Mouse (Mus musculus) small intestine, adult 2 months (tissue): Measurements from ENCODE around the gene Pde4a. TPM values are rescaled to one million over a fixed set of nuclear protein-coding genes. Genes with fewer than 3 reads are reported as not detected.
A peak's percentile ranks its signal among the peaks of the same experiment; 100 is the strongest.
"Not testable (repeated sequence)": the region's sequence is repeated elsewhere in the genome, so short reads cannot be mapped to it uniquely, and the experiment has no call there.

Source experiments
- H3K27ac ChIP-seq: fragments of 200-500 bp; 2 replicates; pipeline ENCODE4 v1.5.1; 2012; ENCODE audit warnings: low read depth, low read length, control low read depth, inconsistent platforms; ENCODE audit not compliant: insufficient read depth
- H3K27me3 ChIP-seq: fragments of 200-500 bp; 2 replicates; pipeline ENCODE4 v1.6.1; 2012; ENCODE audit warnings: mild to moderate bottlenecking, moderate library complexity, low read length, inconsistent platforms; ENCODE audit not compliant: control insufficient read depth, insufficient read depth
- H3K36me3 ChIP-seq: fragments of 200-500 bp; 2 replicates; pipeline ENCODE4 v1.6.1; 2012; ENCODE audit warnings: mild to moderate bottlenecking, low read length, control low read depth, inconsistent platforms; ENCODE audit not compliant: control insufficient read depth, insufficient read depth
- H3K4me1 ChIP-seq: fragments of 200-500 bp; 2 replicates; pipeline ENCODE4 v1.6.1; 2012; ENCODE audit warnings: low read length, inconsistent platforms, mixed read lengths; ENCODE audit not compliant: control insufficient read depth, insufficient read depth, insufficient read length
- H3K4me3 ChIP-seq: fragments of 200-500 bp; 2 replicates; pipeline ENCODE4 v1.5.1; 2012; ENCODE audit warnings: low read depth, mild to moderate bottlenecking, control low read depth, inconsistent platforms, low read length, moderate library complexity
- CTCF ChIP-seq: fragments of 200-500 bp; IDR thresholded peaks from 2 replicates; pipeline ENCODE4 v1.5.1; 2012; ENCODE audit warnings: low read depth, mild to moderate bottlenecking, control low read depth, inconsistent platforms, low read length, moderate library complexity, mixed read lengths; ENCODE audit not compliant: insufficient replicate concordance, insufficient read length; ENCODE audit errors: extremely low read depth
- POLR2A ChIP-seq: fragments of 200-500 bp; IDR thresholded peaks from 2 replicates; pipeline ENCODE4 v1.6.1; 2012; ENCODE audit warnings: low read depth, mild to moderate bottlenecking, control low read depth, inconsistent platforms, low read length, moderate library complexity
- WGBS: fragments of 180-500 bp; shearing (Covaris S2); methylation state at CpG from one replicate; pipeline ENCODE4 v1.1.7; 2018; 5-methylcytosine and 5-hydroxymethylcytosine counted together
- polyA plus RNA-seq: library from polyadenylated mRNA; depleted of rRNA; stranded (reverse); fragments of >200 nt; gene quantifications from 2 replicates; pipeline ENCODE4 v1.2.3, GENCODE M21; 2012

Pde4a gene
- polyA plus RNA-seq, 1 experiment, result 5.1 TPM

DNA sequence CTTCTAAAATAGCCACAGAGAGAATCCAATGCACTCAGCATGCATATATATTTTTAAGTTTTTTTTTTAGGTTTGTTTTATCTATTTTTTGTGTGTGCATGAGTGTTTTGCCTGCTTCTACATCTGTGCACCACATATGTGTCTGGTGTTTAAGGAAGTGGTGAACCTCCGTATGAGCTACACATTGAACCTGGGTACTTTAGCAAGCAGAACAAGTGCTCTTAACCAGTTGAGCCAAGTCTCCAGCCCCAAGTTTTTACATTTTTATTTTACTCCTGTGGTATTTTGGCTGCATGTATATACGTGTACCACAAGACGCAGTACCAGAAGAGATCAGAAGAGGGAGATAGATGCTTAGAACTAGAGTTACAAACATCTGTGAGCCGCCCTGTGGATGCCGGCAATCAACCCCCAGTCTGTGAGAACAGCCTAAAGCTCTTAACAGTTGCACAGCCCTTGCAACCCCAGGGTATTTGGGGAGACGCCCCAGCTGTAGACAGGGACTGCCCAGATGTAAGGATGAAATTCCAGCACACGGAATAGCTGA, 55.9 kb downstream of the Pde4a start:
- TF ChIP-seq CTCF (peak; percentile 61; the same call in 1 of the 2 replicates), POLR2A (no peak)
- Histone ChIP-seq H3K27ac (0 out of 2 replicates have a peak overlapping the region, but pooled peaks have one; percentile 90), H3K36me3 (no peaks in the 10 kb centered on the region), H3K4me1 (peaks cover 6% of the 10 kb centered on the region; the same call in 1 of the 2 replicates), H3K4me3 (no peak overlapping the region), H3K27me3 (no peaks in the 10 kb centered on the region)
- 6% methylated on average over 7 of the region's 7 CpGs for WGBS

DNA sequence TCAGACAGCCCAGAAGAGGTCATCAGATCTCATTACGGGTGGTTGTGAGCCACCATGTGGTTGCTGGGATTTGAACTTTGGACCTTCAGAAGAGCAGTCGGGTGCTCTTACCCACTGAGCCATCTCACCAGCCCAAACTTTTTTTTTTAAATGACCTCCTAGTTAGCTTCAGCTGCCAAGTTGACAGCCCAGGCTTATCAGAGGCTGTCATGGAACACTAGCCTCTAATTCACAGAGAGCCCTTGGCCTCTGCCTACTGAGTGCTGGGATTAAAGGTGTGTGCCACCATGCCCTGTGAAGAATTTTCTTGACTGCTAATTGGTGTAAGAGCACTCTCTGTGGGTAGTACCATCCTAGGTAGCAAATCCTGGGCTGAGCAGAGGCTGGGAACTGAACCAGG, 58.0 kb downstream of the Pde4a start:
- H3K27me3 ChIP-seq, H3K36me3 ChIP-seq, H3K27ac ChIP-seq, H3K4me3 ChIP-seq: not testable (repeated sequence)
- peaks cover 14% of the 10 kb centered on the region for H3K4me1 ChIP-seq
- 37% methylated on average over 2 of the region's 2 CpGs for WGBS

DNA sequence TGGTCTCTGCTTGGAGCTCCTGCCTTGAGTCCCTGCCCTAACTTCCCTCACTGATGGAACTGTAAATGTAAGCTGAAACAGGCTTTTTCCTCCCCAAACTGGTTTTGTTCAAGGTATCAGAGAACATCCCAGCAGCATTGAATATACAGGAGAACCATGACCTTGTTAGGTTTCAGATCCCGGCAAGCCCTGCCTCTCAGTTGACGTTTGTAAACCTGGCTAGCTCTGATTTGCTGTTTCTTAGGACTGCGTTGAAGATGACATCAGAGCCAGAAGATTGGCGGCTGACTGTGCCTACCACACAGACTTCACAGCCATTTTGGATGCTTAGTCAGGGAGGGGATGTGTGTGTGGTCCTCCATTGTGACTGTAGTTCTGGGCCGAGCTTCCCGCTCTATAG, 58.4 kb downstream of the Pde4a start:
- H3K27me3 ChIP-seq, result no peaks in the 10 kb centered on the region

DNA sequence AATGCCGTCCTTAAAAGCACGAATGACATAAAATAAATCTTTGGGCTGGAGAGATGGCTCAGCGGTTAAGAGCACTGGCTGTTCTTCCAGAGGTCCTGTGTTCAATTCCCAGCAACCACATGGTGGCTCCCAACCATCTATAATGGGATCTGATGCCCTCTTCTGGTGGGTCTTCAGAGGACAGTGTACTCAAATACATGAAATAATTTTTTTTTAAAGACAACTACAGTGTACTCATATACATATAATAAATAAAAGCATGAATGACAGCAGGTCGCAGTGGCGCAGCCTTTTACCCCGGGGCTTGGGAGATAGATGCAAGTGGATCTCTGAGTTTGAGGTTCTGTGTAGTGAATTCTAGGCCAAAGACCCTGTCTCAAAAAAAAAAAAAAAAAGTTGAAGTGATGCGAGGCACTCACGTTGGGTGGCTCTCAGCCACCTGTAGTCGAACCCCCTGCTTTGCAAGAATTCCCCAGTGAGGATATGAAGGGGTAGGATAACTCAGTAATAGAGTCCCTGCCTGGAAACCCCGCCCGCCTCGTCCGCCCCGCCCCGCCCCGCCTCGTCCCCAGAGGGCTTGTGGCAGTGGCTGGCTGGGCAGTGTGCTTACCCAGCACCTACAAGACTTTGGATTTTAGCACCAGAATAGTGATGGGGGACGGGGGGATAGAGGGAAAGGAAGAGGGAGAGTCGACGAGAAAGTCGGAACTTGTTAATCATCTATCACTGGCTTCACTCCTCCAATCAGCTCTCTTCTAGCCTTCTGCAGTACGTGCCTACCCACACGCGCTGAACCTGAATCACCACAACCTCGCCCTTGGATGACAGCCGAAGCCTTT, 59.3 kb downstream of the Pde4a start:
- TF ChIP-seq CTCF, result peak; percentile 27; the same call in 1 of the 2 replicates
- TF ChIP-seq POLR2A, result no peak
- WGBS, result 18% methylated on average over 26 of the region's 26 CpGs
- peak overlapping the region; percentile 19 for H3K27ac ChIP-seq
- no peaks in the 10 kb centered on the region for H3K27me3 ChIP-seq
- peaks cover 14% of the 10 kb centered on the region for H3K4me1 ChIP-seq
- H3K36me3 ChIP-seq, result peaks cover 6% of the 10 kb centered on the region
- peak overlapping the region; percentile 63 for H3K4me3 ChIP-seq

More for the DNA sequence above, 58.4 kb downstream of the Pde4a start:
- WGBS, result 94% methylated on average over 6 of the region's 6 CpGs
- no peak overlapping the region for H3K4me3 ChIP-seq
- H3K4me1 ChIP-seq, result peaks cover 14% of the 10 kb centered on the region
- H3K27ac ChIP-seq, result no peak overlapping the region
- no peaks in the 10 kb centered on the region for H3K36me3 ChIP-seq
- no peak for TF ChIP-seq POLR2A
- TF ChIP-seq CTCF, result no peak

DNA sequence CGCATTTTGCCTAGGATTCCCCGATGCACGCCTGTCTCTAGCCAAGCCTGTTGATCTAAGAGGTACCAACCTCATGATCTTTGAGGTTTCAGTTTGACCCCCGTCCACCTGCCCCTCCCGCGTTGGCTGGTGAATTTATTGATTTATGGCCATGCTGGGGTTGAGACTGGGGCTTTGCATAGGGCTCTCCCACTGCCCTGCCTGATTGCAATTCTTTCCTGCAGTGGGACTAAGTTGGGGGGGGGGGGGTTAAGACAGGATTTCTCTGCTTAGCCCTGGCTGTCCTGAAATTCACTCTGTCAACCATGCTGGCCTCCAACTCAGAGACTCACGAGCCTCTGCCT, 59.9 kb downstream of the Pde4a start:
- peaks cover 14% of the 10 kb centered on the region for H3K4me1 ChIP-seq
- H3K4me3 ChIP-seq, result peak overlapping the region; percentile 63
- H3K27ac ChIP-seq, result peak overlapping the region; percentile 19
- H3K36me3 ChIP-seq, result peaks cover 11% of the 10 kb centered on the region
- 6% methylated on average over 7 of the region's 7 CpGs for WGBS
- no peaks in the 10 kb centered on the region for H3K27me3 ChIP-seq
- TF ChIP-seq POLR2A, result no peak
- no peak for TF ChIP-seq CTCF

DNA sequence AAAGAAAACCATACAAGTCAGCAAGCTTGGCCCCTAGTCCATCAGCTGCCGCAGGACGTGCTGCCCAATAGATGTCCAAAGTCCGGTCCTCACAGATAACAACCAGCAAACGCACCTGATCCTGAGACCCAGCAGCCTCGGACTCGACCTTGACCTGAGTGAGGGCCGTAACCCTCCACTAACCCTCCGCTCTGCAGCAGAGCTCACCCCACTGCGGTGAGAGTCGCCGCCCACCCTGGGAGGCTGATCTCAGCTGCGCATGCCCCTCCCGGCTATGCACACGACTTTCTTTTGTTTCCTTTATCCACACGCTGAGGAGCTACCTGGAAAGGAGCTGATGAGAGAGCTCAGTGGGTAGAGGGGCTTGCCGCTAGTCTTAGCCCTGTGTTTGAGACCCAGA, 61.8 kb downstream of the Pde4a start:
- Histone ChIP-seq H3K36me3 (peaks cover 30% of the 10 kb centered on the region), H3K27me3 (no peaks in the 10 kb centered on the region), H3K4me1 (peaks cover 11% of the 10 kb centered on the region), H3K4me3 (peak overlapping the region; percentile 50), H3K27ac (peak overlapping the region; percentile 48; the same call in 1 of the 2 replicates)
- 4% methylated on average over 16 of the region's 16 CpGs for WGBS
- TF ChIP-seq CTCF (no peak), POLR2A (no peak)

DNA sequence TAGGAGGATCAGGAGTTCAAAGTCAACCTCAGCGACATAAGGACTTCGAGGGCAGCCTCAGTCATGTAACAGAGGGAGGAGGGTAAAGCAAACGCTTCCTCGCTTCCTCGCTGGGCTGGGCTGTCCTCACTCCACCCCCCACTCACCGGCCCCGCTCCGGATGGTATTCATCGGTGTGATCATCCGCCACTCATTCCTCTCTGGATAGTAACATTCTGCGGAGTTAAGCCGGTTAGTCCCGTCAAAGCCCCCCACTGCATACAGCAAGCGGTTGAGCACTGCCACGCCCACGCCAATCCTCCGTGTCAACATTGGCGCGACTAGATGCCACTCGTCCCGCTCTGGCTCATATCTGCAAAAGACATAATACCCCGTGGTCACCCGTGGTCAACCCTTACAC, 66.0 kb downstream of the Pde4a start:
- peaks cover 15% of the 10 kb centered on the region for H3K4me1 ChIP-seq
- TF ChIP-seq POLR2A (no peak), CTCF (no peak)
- H3K36me3 ChIP-seq, result peaks cover 50% of the 10 kb centered on the region
- WGBS, result 75% methylated on average over 23 of the region's 23 CpGs
- H3K4me3 ChIP-seq, result no peak overlapping the region
- H3K27me3 ChIP-seq, result no peaks in the 10 kb centered on the region
- H3K27ac ChIP-seq, result no peak overlapping the region

DNA sequence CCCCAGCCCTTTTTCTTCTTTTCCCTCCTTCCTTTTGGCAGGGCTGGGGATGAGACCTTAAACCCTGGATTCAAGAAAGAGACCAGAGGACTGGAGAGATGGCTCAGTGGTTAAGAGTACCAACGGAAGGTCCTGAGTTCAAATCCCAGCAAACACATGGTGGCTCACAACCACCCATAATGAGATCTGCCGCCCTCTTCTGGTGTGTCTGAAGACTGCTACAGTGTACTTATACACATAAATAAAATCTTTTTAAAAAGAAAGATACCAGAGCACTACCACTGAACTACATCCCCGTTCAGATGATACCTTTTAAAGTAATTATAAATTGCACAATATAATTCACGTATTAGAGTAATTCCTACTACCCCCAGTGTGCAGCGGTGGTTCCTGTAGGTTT, 67.4 kb downstream of the Pde4a start:
- Histone ChIP-seq H3K27ac (no peak overlapping the region), H3K4me3 (no peak overlapping the region), H3K27me3 (no peaks in the 10 kb centered on the region), H3K36me3 (peaks cover 50% of the 10 kb centered on the region), H3K4me1 (peaks cover 17% of the 10 kb centered on the region)
- TF ChIP-seq CTCF (no peak), POLR2A (no peak)
- WGBS, result 87% methylated on average over 5 of the region's 5 CpGs
